29 mouse cellular contexts compared by ENCODE assay signal in the genomic region with DNA sequence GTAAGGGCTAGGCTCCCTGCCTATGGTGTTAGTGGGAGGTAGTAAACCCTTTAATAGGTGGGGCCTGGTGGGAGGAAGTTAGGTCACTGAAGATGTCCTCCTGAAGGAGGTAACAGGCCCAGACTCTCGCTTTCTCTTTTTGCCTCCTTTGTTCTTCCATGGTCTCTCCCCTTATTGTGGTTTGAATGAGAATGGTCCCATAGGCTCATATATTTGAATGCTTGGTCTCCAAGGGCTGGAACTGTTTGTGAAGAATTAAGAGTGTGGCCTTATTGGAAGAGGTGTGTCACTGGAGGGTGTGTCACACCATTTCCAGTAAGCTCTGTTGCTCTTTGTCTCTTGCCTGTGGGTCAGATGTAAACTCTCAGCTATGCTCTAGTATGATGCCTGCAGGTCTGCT.
"Had no signal": no experiment of that assay in that cellular context is flagged by ENCODE, and none has a peak within 500 bp of the region (broad histone marks: within the 10 kb centered on the region; RNA-seq: fewer than 3 reads in every experiment).

No protein-coding gene starts in this region.

- H3K27me3 ChIP-seq: heart, embryonic 13.5 days; heart, embryonic 15.5 days; hindbrain, embryonic 12.5 days; hindbrain, embryonic 13.5 days; hindbrain, embryonic 15.5 days; intestine, embryonic 15.5 days; kidney, embryonic 15.5 days had no signal

- H3K9ac ChIP-seq: heart, embryonic 13.5 days; heart, embryonic 15.5 days; hindbrain, embryonic 12.5 days; hindbrain, embryonic 13.5 days; hindbrain, embryonic 14.5 days; hindbrain, embryonic 15.5 days; intestine, embryonic 15.5 days; kidney, embryonic 15.5 days had no signal

- H3K27ac ChIP-seq: heart, embryonic 13.5 days; heart, embryonic 15.5 days; hindbrain, embryonic 10.5 days; hindbrain, embryonic 12.5 days; hindbrain, embryonic 13.5 days; hindbrain, embryonic 14.5 days; hindbrain, embryonic 15.5 days; hindbrain, postnatal 0 days; intestine, embryonic 15.5 days; kidney, embryonic 15.5 days; kidney, postnatal 0 days; layer of hippocampus, adult 2 months; left cerebral cortex, adult 2 months had no signal

- H3K4me1 ChIP-seq: heart, embryonic 13.5 days; heart, embryonic 15.5 days; hindbrain, embryonic 10.5 days; hindbrain, embryonic 12.5 days; hindbrain, embryonic 13.5 days; hindbrain, embryonic 15.5 days; intestine, embryonic 15.5 days; kidney, embryonic 15.5 days had no signal

- DNase-seq: heart, postnatal 10 days; heart, postnatal 14 days; heart, postnatal 36 days; heart, postnatal 4 days; kidney, adult 11 months; kidney, adult 18-20 months; kidney, adult 2 months; kidney, adult 8-10 months; kidney, adult 9 months; kidney, postnatal 10 days; kidney, postnatal 14 days; kidney, postnatal 25 days; kidney, postnatal 36 days; kidney, postnatal 4 days; layer of hippocampus, adult 9-11 months; layer of hippocampus, postnatal 36 days had no signal

- H3K4me3 ChIP-seq: heart, embryonic 13.5 days; heart, embryonic 15.5 days; hindbrain, embryonic 10.5 days; hindbrain, embryonic 12.5 days; hindbrain, embryonic 13.5 days; hindbrain, embryonic 15.5 days; intestine, embryonic 15.5 days; kidney, embryonic 15.5 days; layer of hippocampus, adult 2 months; left cerebral cortex, adult 2 months had no signal

- H3K36me3 ChIP-seq: heart, embryonic 13.5 days; heart, embryonic 15.5 days; hindbrain, embryonic 10.5 days; hindbrain, embryonic 12.5 days; hindbrain, embryonic 13.5 days; hindbrain, embryonic 15.5 days; intestine, embryonic 15.5 days; kidney, embryonic 15.5 days had no signal
